Mouse (Mus musculus) limb, embryonic 14.5 days (tissue): Measurements from ENCODE around the gene Nup43. TPM values are rescaled to one million over a fixed set of nuclear protein-coding genes. Genes with fewer than 3 reads are reported as not detected.

ENCODE experiments used
- ATAC-seq: fragments of 200-750 bp; cut with Nextera tagmentation; 2 replicates; pipeline ENCODE4 v1.8.0; 2017; ENCODE audit warnings: low read depth, moderate number of reproducible peaks, moderate TSS enrichment; ENCODE audit not compliant: low FRiP score
- DNase-seq: peaks from one replicate; pipeline ENCODE4 v3.0.0-alpha.2; 2015; ENCODE audit warnings: low spot score
- H3K27ac ChIP-seq: fragments of 300-500 bp; sonication (generic); replicated peaks from 2 replicates; pipeline ENCODE4 v1.5.1; 2014; ENCODE audit warnings: low read depth, mild to moderate bottlenecking, low read length, moderate library complexity, mixed read lengths
- H3K27me3 ChIP-seq: fragments of 300-500 bp; sonication (generic); 2 replicates; pipeline ENCODE4 v1.6.1; 2014; ENCODE audit warnings: low read length, mixed read lengths; ENCODE audit not compliant: control insufficient read depth, insufficient read depth
- H3K36me3 ChIP-seq: fragments of 300-500 bp; sonication (generic); 2 replicates; pipeline ENCODE4 v1.6.1; 2014; ENCODE audit warnings: mild to moderate bottlenecking, low read length, moderate library complexity, mixed read lengths; ENCODE audit not compliant: control insufficient read depth, insufficient read depth
- H3K4me1 ChIP-seq: fragments of 300-500 bp; sonication (generic); 2 replicates; pipeline ENCODE4 v1.6.1; 2014; ENCODE audit warnings: antibody characterized with exemption, low read length, mixed read lengths; ENCODE audit not compliant: control insufficient read depth, insufficient read depth
- H3K4me2 ChIP-seq: fragments of 300-500 bp; sonication (generic); replicated peaks from 2 replicates; pipeline ENCODE4 v1.6.1; 2014; ENCODE audit warnings: low read depth, mild to moderate bottlenecking, low read length, moderate library complexity; ENCODE audit not compliant: severe bottlenecking
- H3K4me3 ChIP-seq: fragments of 300-500 bp; sonication (generic); replicated peaks from 2 replicates; pipeline ENCODE4 v1.5.1; 2014; ENCODE audit warnings: low read length
- H3K9ac ChIP-seq: fragments of 300-500 bp; sonication (generic); 2 replicates; pipeline ENCODE4 v1.6.1; 2014; ENCODE audit warnings: mild to moderate bottlenecking, low read depth, low read length, moderate library complexity; ENCODE audit not compliant: severe bottlenecking
- H3K9me3 ChIP-seq: fragments of 300-500 bp; sonication (generic); 2 replicates; pipeline ENCODE4 v1.6.1; 2016; ENCODE audit warnings: low read length; ENCODE audit not compliant: control insufficient read depth
- POLR2A ChIP-seq: fragments of 200-500 bp; IDR thresholded peaks from 2 replicates; pipeline ENCODE4 v1.8.0; 2012; ENCODE audit warnings: inconsistent platforms, mild to moderate bottlenecking, moderate library complexity, borderline replicate concordance; ENCODE audit not compliant: insufficient read depth, insufficient read length; ENCODE audit errors: extremely low read depth
- WGBS: fragments of 180-500 bp; shearing (Covaris S2); extraction: QIAGEN DNeasy Blood & Tissue Kit; methylation state at CpG from one replicate; pipeline ENCODE4 v1.1.7; 2014; 5-methylcytosine and 5-hydroxymethylcytosine counted together
- polyA plus RNA-seq, 2 experiments: library from polyadenylated mRNA; depleted of rRNA in 1 of 2; stranded (reverse) in 1 of 2; unstranded in 1 of 2; fragments of >200 nt; fragmentation: Nextera tagmentation in 1 of 2; extraction: Ambion mirVana in 1 of 2; gene quantifications; 2 replicates each; pipeline versions ENCODE4 v1.2.1 to v1.2.3; 2012 to 2014

The Nup43 gene
- polyA plus RNA-seq, 2 experiments = 36.8 to 49.1 TPM

DNA sequence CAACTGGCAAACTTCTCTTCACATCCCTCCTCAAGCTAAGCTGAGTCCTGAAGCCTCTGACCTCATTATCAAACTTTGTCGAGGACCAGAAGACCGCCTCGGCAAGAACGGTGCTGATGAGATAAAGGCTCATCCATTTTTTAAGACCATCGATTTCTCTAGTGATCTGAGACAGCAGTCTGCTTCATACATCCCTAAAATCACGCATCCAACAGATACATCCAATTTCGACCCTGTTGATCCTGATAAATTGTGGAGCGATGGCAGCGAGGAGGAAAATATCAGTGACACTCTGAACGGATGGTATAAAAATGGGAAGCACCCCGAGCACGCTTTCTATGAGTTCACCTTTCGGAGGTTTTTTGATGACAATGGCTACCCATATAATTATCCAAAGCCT lies 45.2 kb downstream of the Nup43 start:
- Histone ChIP-seq H3K27ac (no peak overlapping the region), H3K4me2 (no peak overlapping the region), H3K9me3 (no peaks in the 10 kb centered on the region), H3K9ac (no peak overlapping the region), H3K27me3 (no peaks in the 10 kb centered on the region), H3K36me3 (peaks cover 67% of the 10 kb centered on the region), H3K4me1 (no peaks in the 10 kb centered on the region), H3K4me3 (no peak overlapping the region)
- no peak for ATAC-seq
- 94% methylated on average over 13 of the region's 13 CpGs for WGBS
- TF ChIP-seq POLR2A = no peak
- no peak for DNase-seq

DNA sequence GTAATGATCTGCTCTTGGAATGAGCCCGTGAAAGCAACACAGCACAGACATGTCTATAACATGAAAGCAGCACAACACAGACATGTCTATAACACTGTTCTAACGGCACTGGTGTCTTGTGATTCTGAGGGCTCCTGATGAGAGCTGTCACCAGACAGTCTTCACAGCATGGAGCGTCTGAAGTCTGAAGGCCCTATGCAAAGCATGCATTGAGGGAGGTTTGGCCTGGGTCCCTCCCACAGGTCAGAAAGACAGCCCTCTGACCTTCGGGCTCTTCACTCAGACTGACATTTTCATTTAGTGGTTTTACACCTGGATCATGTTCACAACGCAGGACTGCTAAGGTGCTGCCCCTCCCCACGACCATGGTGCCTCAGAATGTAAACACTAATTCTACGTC lies 47.8 kb downstream of the Nup43 start:
- Histone ChIP-seq H3K9me3 (no peaks in the 10 kb centered on the region), H3K4me2 (no peak overlapping the region), H3K4me3 (no peak overlapping the region), H3K36me3 (peaks cover 48% of the 10 kb centered on the region), H3K4me1 (no peaks in the 10 kb centered on the region), H3K27ac (no peak overlapping the region), H3K9ac (no peak overlapping the region), H3K27me3 (no peaks in the 10 kb centered on the region)
- DNase-seq (no peak), ATAC-seq (no peak)
- no peak for TF ChIP-seq POLR2A
- WGBS = 76% methylated on average over 7 of the region's 7 CpGs

DNA sequence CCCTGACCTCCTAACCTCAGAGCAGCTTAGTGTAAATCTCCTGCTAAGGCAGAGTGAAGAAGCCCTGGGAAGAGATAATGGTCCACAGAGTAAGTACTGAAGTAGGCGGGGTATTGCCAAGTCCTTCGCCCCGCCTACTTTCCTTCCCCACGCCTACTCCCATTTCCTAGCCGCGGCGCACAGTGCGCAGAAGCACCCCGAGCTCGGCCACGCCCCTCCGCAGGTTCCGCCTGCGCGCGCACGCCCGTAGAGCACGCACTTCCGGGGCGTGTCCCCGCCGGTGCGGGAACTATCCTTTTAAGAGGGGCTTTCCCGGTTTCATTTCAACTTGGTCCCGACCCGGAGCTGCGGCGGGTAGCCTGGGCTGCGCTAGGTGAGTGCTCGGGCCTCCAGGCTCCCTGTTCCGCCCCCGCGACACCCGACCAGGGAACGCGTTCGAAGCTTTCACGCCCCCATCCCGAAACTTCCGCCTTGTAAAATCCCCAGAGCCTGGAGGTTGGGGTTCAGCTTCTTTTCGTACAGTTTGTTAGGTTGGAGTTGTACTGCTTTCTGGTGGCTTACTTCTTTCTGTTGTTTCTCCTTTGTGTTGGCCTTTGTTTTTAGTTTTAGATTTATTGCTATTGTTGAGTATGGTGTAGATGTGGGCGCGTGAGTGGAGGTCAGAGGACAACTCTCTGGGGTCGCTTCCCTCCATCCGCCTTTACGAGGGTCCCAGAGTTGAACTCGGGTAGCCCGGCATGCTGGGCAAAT lies 58.6 kb downstream of the Nup43 start, which contains the start of gene Katna1:
Gene Katna1 (plus strand): TSS at position 250 of the 750 bp plus-strand sequence.
- H3K9ac ChIP-seq = peak within 1 kb of the TSS; percentile 77
- peak; percentile 96 for DNase-seq
- peaks cover 5% of the 10 kb centered on the region for H3K4me1 ChIP-seq
- peak within 1 kb of the TSS; percentile 72 for H3K27ac ChIP-seq
- no peaks in the 10 kb centered on the region for H3K27me3 ChIP-seq
- TF ChIP-seq POLR2A = peak; percentile 73; the same call in 1 of the 2 replicates
- peak within 1 kb of the TSS; percentile 60 for H3K4me2 ChIP-seq
- no peaks in the 10 kb centered on the region for H3K9me3 ChIP-seq
- 1% methylated on average over 49 of the region's 49 CpGs for WGBS
- H3K4me3 ChIP-seq = peak within 1 kb of the TSS; percentile 88
- ATAC-seq = peak; percentile 99
- no peaks in the 10 kb centered on the region for H3K36me3 ChIP-seq

DNA sequence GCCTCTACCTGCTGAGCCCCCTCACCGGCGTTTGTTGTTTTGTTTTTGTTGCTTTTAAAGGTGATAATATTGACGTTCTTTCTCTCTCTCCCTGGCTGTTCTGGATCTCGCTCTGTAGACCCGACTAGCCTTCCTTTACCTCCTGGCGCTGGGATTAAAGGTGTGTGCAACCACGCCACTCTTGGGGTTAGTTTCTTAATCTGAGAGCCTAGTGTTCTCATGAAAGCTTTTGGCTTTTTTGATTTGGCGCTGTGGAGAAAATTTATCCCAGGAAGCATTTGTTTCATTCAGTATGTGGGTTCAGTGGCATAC lies 59.2 kb downstream of the Nup43 start:
- ATAC-seq = no peak
- peak overlapping the region; percentile 88 for H3K4me3 ChIP-seq
- peak overlapping the region; percentile 72; the same call in 1 of the 2 replicates for H3K27ac ChIP-seq
- H3K9me3 ChIP-seq = no peaks in the 10 kb centered on the region
- peaks cover 5% of the 10 kb centered on the region for H3K4me1 ChIP-seq
- 0% methylated on average over 8 of the region's 8 CpGs for WGBS
- DNase-seq = no peak
- no peaks in the 10 kb centered on the region for H3K36me3 ChIP-seq
- H3K27me3 ChIP-seq = no peaks in the 10 kb centered on the region
- H3K9ac ChIP-seq = peak overlapping the region; percentile 77
- TF ChIP-seq POLR2A = no peak
- H3K4me2 ChIP-seq = peak overlapping the region; percentile 60

DNA sequence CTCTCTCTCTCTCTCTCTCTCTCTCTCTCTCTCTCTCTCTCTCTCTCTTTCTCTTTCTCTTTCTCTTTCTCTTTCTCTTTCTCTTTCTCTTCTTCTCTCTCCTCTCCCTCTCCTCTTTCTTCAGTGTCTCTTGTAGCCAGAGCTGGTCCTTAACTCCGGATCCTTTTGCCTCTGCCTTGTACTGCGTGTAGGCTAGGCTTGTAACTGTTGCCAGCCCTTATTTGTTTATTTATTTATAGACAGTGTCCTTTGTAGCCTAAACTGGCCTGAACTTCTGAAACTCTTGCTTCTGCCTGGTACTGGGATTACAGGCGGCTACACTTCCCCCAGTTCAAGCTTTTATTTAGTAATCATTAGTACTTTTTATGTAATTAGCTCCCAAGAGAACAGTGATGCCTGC lies 59.7 kb downstream of the Nup43 start:
- no peak for TF ChIP-seq POLR2A
- peak overlapping the region; percentile 39; the same call in 1 of the 2 replicates for H3K9ac ChIP-seq

More for the DNA sequence above, 59.7 kb downstream of the Nup43 start:
- Histone ChIP-seq H3K4me1 (peaks cover 5% of the 10 kb centered on the region), H3K9me3 (no peaks in the 10 kb centered on the region), H3K36me3 (no peaks in the 10 kb centered on the region), H3K27me3 (no peaks in the 10 kb centered on the region), H3K4me2 (peak overlapping the region; percentile 60), H3K27ac (no peak overlapping the region), H3K4me3 (peak overlapping the region; percentile 88)
- DNase-seq = no peak
- 12% methylated on average over 3 of the region's 3 CpGs for WGBS
- ATAC-seq = no peak

Other genes starting within 250 kb of the Nup43 start
- 3.2 and 3.3 TPM in 2 replicates for gene Ulbp1, start 193.9 kb upstream of the Nup43 start, polyA plus RNA-seq (2012; rRNA removed)
- 2.3 and 4.0 TPM in 2 replicates for gene Ulbp1, start 193.9 kb upstream of the Nup43 start, polyA plus RNA-seq (2014; fragmentation: Nextera tagmentation; extraction: Ambion mirVana)
- 1.8 and 2.1 TPM in 2 replicates for gene Lrp11, start 77.7 kb upstream of the Nup43 start, polyA plus RNA-seq (2012; rRNA removed)
- 1.3 and 2.0 TPM in 2 replicates for gene Lrp11, start 77.7 kb upstream of the Nup43 start, polyA plus RNA-seq (2014; fragmentation: Nextera tagmentation; extraction: Ambion mirVana)
- gene Pcmt1, start 13.6 kb downstream of the Nup43 start, polyA plus RNA-seq (2012; rRNA removed) = 52.1 and 66.5 TPM in 2 replicates
- 115 and 125 TPM in 2 replicates for gene Pcmt1, start 13.6 kb downstream of the Nup43 start, polyA plus RNA-seq (2014; fragmentation: Nextera tagmentation; extraction: Ambion mirVana)
- gene Lats1, start 13.7 kb downstream of the Nup43 start, polyA plus RNA-seq (2012; rRNA removed) = 21.5 and 24.0 TPM in 2 replicates
- 12.0 and 14.0 TPM in 2 replicates for gene Lats1, start 13.7 kb downstream of the Nup43 start, polyA plus RNA-seq (2014; fragmentation: Nextera tagmentation; extraction: Ambion mirVana)
- gene Katna1, start 58.5 kb downstream of the Nup43 start, polyA plus RNA-seq (2012; rRNA removed) = 16.6 and 22.7 TPM in 2 replicates
- 58.4 and 59.8 TPM in 2 replicates for gene Katna1, start 58.5 kb downstream of the Nup43 start, polyA plus RNA-seq (2014; fragmentation: Nextera tagmentation; extraction: Ambion mirVana)
- 43.9 and 49.2 TPM in 2 replicates for gene Ginm1, start 125.3 kb downstream of the Nup43 start, polyA plus RNA-seq (2012; rRNA removed)
- 86.2 and 86.4 TPM in 2 replicates for gene Ginm1, start 125.3 kb downstream of the Nup43 start, polyA plus RNA-seq (2014; fragmentation: Nextera tagmentation; extraction: Ambion mirVana)
- 17.1 and 21.3 TPM in 2 replicates for gene Ppil4, start 125.4 kb downstream of the Nup43 start, polyA plus RNA-seq (2012; rRNA removed)
- 34.7 and 36.3 TPM in 2 replicates for gene Ppil4, start 125.4 kb downstream of the Nup43 start, polyA plus RNA-seq (2014; fragmentation: Nextera tagmentation; extraction: Ambion mirVana)
- 0.38 and 0.46 TPM in 2 replicates for gene Zc3h12d, start 165.0 kb downstream of the Nup43 start, polyA plus RNA-seq (2012; rRNA removed)
- 0.17 and 0.19 TPM in 2 replicates for gene Zc3h12d, start 165.0 kb downstream of the Nup43 start, polyA plus RNA-seq (2014; fragmentation: Nextera tagmentation; extraction: Ambion mirVana)